Mouse (Mus musculus) erythroblast, embryonic 14.5 days (primary cell): ENCODE data around the gene Olfr876.

ENCODE experiments used
- GATA1 ChIP-seq: IDR thresholded peaks from 2 replicates; pipeline ENCODE4 v1.6.1; 2012; ENCODE audit warnings: low read length, inconsistent platforms, mixed read lengths
- TAL1 ChIP-seq: IDR thresholded peaks from 3 replicates; pipeline ENCODE4 v1.6.1; 2012; ENCODE audit warnings: low read length, inconsistent platforms, mixed read lengths

DNA sequence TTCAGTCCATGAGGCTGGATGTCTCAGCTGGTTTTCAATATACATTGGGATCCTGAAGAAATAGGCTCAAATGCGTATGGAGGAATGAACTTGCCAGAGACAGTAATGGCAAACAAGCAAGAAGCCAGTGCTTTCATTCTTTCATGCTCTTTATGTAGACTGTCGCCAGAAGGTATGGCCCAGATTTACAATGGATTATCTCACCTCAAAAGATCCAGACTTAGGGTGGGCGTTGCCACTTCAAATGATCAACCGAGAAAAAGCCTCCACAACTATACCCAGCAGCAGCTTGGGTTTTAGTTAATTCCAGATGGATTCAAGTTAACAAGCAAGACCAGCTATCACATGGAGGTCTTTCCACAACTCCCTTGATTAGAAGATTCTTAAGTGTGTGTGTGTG lies 776 bp upstream of the Olfr876 start:
- no peak for TF ChIP-seq GATA1
- TF ChIP-seq TAL1, result no peak
